Mouse (Mus musculus): ENCODE results near the gene Slc39a9.
A peak's percentile ranks its signal among the peaks of the same experiment; 100 is the strongest.

The Slc39a9 gene

GRCm38 (mm10) chr12:80643693-80644505 is at the start of gene Slc39a9, which contains the start of gene Erh:
Gene Slc39a9 (plus strand): TSS chr12:80643883.
Gene Erh (minus strand): TSS chr12:80644341.
- peak; percentile 92 to 93 for DNase-seq

GRCm38 (mm10) chr12:80594141-80594540 is 49.5 kb upstream of the Slc39a9 start:
- DNase-seq: no peak

DNA sequence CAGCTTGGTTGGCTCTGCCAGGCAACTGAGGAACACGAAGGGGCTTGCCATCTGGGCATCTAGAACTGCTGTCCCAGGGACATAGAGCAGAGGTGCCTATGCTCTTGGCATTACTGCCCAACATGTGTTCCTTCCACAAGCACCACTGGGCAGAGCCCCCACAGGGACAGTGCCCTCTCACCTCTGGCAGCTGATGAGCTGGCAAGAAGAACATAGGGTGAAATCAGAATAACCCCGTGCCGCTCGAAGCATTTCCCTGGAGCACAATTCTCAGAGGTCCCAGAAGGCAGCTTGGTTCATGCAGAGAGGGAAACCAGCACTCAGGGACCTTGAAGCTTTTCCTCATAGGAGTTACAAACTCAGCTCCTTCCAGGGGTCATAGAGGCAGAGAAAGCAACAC is 48.9 kb upstream of the Slc39a9 start:
- no peak for DNase-seq

DNA sequence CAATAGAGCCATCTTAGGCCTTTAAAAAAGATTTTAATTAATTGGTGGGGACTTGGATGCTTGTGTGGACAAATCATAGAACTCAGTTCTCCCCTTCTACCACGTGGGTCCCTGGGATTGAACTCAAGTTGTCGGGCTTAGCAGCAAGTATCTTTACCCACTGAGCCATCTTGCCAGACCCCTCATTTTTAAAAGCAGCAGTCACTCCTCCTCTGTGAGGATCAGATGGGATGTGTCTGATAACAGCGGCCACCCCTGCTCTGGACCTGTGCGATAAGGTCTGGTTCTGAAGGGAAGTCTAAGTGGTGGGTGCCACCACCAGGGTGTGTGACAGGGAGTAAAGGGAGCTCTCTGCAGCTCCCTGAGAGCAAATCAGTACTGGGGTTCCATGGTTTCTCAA is 48.1 kb upstream of the Slc39a9 start:
- DNase-seq: no peak

- DNase-seq: no peak
Measured at GRCm38 (mm10) chr12:80595968-80596367, 47.7 kb upstream of the Slc39a9 start.

DNA sequence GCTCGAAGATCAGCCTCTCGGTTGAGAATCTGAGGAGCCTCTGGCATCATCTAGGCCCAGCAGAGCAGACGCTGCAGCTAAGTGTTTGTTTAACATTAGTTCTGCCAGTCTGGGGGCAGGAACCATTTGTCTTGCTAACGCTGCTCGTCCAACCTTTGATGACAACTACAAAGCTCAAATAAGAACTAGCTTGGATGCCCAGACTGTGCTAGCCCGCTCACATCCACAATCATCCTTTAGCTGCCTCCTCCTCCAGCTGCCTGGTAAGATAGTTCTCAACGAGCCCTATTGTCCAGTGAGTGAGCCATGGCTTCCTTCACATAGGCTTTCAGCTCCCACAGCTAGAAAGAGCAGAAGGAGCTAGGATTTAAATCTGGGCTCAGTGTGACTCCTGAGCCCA is 45.4 kb upstream of the Slc39a9 start:
- DNase-seq: no peak

DNA sequence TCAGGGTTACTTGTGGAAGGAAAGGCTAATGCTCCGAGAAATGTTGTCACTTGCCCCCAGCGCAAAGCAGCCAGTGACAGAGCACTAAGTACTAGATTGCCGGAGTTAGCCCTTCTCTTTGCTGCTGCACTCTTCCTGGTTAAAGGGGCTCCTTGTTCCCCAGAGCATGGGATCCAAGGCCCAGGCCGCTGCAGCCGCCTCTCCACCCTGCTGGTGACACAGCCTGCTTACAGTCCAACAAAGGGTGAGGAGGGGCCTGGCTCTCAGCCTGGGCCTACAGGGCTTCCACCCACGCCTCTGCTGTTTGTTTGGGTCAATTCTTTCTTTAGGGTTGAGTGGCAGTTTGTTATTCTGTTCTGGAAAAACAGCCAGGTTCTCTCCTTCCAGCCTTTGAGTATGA is 44.9 kb upstream of the Slc39a9 start:
- peak; percentile 30 to 45 for DNase-seq

GRCm38 (mm10) chr12:80601597-80602269 is 42.0 kb upstream of the Slc39a9 start:
- peak in 1 of 2 experiments; percentile 9 for DNase-seq

DNA sequence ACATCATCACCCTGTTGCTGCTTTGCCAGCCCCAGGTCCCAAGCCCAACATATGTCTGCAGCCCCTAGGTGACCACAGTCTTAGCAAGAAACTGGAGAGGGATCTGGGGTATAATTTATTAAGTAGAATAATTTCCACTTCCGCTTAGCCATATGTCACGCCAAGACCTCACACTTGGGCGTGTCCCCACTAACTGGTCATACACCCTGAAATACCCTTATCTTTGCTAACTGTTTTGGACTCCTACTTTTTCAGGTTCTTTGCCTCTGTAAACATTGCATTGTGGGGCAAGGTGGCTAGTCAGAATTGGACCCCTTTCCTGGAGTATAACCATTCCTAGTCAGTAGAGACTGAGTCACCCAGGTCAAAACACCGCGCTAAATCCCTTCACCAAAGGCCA is 41.3 kb upstream of the Slc39a9 start:
- DNase-seq: no peak

- DNase-seq: no peak
Measured at GRCm38 (mm10) chr12:80603566-80603965, 40.1 kb upstream of the Slc39a9 start.

- DNase-seq: no peak
Measured at GRCm38 (mm10) chr12:80604218-80604617, 39.5 kb upstream of the Slc39a9 start.

GRCm38 (mm10) chr12:80608576-80608975 is 35.1 kb upstream of the Slc39a9 start:
- DNase-seq: no peak

DNA sequence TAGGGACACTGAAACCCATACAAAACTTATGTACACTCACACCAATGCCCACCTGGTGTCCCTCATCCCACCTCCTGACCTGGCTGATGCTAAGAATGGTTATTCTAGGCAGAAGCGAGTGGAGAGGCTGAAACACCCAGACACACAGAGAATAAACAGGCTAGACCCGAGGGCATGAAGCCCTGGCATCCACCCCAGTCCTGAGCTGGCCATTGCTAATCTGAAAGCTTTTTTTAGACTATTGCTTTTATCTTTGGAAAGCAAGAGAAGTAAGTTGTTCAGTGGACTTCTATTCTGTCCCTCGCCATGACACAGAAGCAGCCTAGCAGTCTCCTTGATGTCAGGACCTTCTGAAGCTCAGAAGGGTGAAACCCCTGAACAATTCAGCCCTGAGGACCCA is 33.8 kb upstream of the Slc39a9 start:
- no peak for DNase-seq

DNA sequence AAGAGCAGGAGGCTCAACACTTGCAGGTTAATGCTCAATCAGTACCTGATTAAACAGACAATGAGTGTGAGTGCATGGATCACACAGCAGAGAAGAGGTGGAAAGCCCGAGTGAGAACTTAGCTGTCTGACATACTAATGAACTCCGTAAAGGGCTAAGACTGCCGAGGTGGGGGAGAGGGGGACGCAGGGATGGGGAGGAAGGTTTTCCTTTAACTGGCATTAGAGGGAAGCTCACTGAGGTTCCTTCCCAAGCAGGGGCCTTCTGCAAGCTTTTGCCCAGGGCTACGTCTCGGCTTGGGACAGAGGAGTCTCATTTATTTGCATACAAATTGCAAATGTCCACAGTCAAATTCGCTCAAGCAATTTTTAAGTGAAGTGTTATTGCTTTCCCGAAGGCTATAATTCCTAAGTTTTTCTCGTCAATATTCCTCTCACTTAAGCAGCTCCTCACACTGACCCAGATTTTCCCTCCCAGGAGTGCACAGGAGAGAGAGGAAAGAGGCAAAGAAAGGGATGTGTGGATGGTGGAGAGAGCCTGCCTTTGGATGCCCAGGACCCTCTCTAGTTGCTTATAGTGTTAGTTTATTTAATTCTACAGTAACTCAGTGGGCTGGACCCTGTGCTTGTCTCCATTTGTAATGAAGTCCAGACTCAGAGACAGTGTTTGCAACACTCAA is 31.4 kb upstream of the Slc39a9 start:
- DNase-seq: no peak

- no peak for DNase-seq
Measured at GRCm38 (mm10) chr12:80615371-80616257, 28.1 kb upstream of the Slc39a9 start.

GRCm38 (mm10) chr12:80620501-80620900 is 23.2 kb upstream of the Slc39a9 start:
- DNase-seq: no peak

- no peak for DNase-seq
Measured at GRCm38 (mm10) chr12:80631790-80632189, 11.9 kb upstream of the Slc39a9 start.

- peak; percentile 39 to 48 for DNase-seq
Measured at GRCm38 (mm10) chr12:80642725-80643692, 674 bp upstream of the Slc39a9 start.

DNA sequence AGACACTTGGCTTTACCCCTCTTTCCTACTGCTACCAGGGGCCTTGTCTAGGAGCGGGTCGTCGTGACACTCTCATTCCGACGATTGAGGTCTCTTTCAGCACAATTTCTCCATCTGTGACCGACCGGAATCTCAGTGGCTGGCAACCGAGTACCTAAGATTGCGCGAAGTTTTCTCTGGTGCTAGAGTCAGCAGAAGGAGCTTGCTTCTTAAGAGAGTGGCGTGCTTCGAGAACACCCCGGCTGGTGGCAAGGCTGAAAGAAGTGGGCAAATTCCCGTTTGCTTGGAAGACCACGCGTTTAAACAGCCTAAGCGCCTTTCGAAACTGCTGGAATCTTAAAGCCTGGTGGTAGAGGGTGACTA is 804 bp downstream of the Slc39a9 start:
- no peak for DNase-seq

DNA sequence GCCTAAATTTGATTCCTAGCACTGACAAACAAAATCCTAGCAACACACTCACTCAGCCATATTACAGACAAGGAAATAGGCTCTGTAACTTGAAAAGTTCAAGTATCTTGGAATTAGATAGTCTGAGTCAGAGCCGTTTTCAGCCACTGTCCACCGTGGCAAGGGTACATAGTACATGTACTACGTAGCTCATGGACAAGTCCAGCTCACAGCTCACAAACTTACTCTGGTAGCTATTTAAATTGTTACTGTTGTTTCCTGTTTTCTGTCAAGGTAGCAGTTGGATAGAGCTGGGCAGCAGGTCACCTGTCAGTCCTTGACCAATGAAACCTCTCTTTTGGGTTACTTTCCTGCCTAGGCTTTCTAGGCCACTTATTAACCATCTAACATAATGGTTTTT is 2.7 kb downstream of the Slc39a9 start:
- no peak for DNase-seq

DNA sequence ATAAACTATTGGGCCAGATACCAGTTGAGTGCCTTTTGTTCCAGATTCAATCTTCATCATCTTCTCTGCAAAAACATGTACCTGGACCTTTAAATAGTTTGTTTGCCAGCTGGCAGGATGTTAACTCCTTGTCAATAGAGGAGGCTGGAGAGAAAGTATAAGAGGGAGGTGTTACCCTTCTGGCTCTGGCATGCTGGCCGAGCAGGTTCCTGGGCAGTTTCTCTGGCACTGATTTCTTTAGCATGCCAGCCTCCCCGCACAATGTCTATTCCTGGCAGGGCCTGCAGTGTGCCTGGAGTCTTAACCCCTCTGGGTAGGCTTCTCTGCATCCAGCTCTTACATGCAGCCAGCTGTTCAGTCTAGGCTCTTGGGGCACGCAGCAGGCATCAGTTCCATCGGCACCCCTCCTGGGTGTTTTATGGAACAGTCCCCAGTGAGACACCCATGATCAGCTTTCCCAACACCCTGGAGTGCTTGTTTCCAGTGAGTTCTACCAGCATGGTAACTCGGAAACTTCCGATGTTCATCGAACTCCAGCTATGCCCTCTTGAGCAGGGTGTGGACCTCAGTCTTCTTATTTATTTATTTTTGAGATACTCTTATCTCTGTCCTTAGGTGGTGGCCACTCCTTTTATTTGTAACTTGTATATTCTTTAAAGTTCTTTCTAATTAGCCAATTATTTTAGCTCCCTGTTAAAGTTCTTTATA is 10.4 kb downstream of the Slc39a9 start:
- peak; percentile 34 to 60 for DNase-seq
